ENCODE assay signal across 8 mouse cellular contexts in the genomic region with DNA sequence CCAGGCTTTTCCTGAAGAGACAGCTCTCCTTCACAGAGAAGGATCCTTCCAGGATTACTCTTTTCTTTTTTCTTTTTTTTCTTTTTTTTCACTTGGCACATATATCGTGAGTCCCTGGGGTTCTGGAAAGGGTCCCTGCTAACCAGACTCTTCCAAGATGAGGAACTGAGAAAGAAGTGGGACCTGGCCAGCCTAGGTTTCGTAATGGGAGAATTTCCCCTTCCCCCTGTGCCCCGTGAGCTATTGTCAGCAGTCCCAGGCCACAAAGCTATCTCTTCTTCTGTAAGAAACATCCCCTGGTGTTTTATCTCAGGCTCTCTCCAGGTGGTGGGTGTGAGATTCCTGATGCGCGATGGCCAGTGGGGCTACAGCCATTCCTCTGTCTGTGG. TPM values are rescaled to one million over a fixed set of nuclear protein-coding genes. Genes with fewer than 3 reads are reported as not detected.
A peak's percentile ranks its signal among the peaks of the same experiment; 100 is the strongest.
DNase-seq lines count a peak whose midpoint lies in the region; ATAC-seq lines count a peak whose summit lies in the region.

No protein-coding gene starts in this region.

- H3K4me1 ChIP-seq in kidney, embryonic 14.5 days (ENCODE audit: control insufficient read depth, insufficient read depth, low read length), result peaks cover 13% of the 10 kb centered on the region
- peaks cover 31% of the 10 kb centered on the region for H3K4me1 ChIP-seq in embryonic facial prominence, embryonic 13.5 days
- H3K4me1 ChIP-seq in limb, embryonic 10.5 days, result peaks cover 44% of the 10 kb centered on the region
- peaks cover 8% of the 10 kb centered on the region; the same call in 1 of the 2 replicates for H3K4me1 ChIP-seq in midbrain, embryonic 16.5 days (ENCODE audit: control insufficient read depth, insufficient read depth, low read length)

- no peak overlapping the region for H3K27ac ChIP-seq in kidney, embryonic 14.5 days (ENCODE audit: low read depth, low read length)
- H3K27ac ChIP-seq in embryonic facial prominence, embryonic 13.5 days, result no peak overlapping the region
- peak overlapping the region; percentile 90 for H3K27ac ChIP-seq in limb, embryonic 10.5 days
- H3K27ac ChIP-seq in midbrain, embryonic 16.5 days (ENCODE audit: low read length), result no peak overlapping the region

- no peaks in the 10 kb centered on the region for H3K27me3 ChIP-seq in kidney, embryonic 14.5 days (ENCODE audit: control insufficient read depth, insufficient read depth, low read length)
- no peaks in the 10 kb centered on the region for H3K27me3 ChIP-seq in embryonic facial prominence, embryonic 13.5 days
- no peaks in the 10 kb centered on the region for H3K27me3 ChIP-seq in limb, embryonic 10.5 days (ENCODE audit: low read depth, poor library complexity, severe bottlenecking)
- H3K27me3 ChIP-seq in midbrain, embryonic 16.5 days (ENCODE audit: control insufficient read depth, insufficient read depth, low read depth, low read length), result no peaks in the 10 kb centered on the region

- no peak for DNase-seq in kidney, postnatal 36 days
- no peak for DNase-seq in limb, embryonic 10.5 days (ENCODE audit: low spot score)
- DNase-seq in ovary, postnatal 14 days (ENCODE audit: low spot score), result no peak
- DNase-seq in right cerebral cortex, adult 18-20 months, result no peak
- no peak for DNase-seq in urinary bladder, postnatal 14 days (ENCODE audit: low spot score)

- peak overlapping the region; percentile 64; the same call in 1 of the 2 replicates for H3K9ac ChIP-seq in kidney, embryonic 14.5 days (ENCODE audit: low read depth, low read length)
- peak overlapping the region; percentile 75; the same call in 1 of the 2 replicates for H3K9ac ChIP-seq in embryonic facial prominence, embryonic 13.5 days
- no peak overlapping the region for H3K9ac ChIP-seq in midbrain, embryonic 16.5 days (ENCODE audit: low read depth, low read length)

- no peaks in the 10 kb centered on the region for H3K9me3 ChIP-seq in kidney, embryonic 14.5 days (ENCODE audit: control insufficient read depth, low read length)
- no peaks in the 10 kb centered on the region for H3K9me3 ChIP-seq in embryonic facial prominence, embryonic 13.5 days
- H3K9me3 ChIP-seq in limb, embryonic 10.5 days (replicated peaks), result no peaks in the 10 kb centered on the region
- H3K9me3 ChIP-seq in midbrain, embryonic 16.5 days (replicated peaks; ENCODE audit: control insufficient read depth, low read length, poor library complexity, severe bottlenecking), result no peaks in the 10 kb centered on the region

- H3K4me2 ChIP-seq in kidney, embryonic 14.5 days (replicated peaks; ENCODE audit: low read depth, low read length), result no peak overlapping the region; the same call in 1 of the 2 replicates
- peak overlapping the region; percentile 88 for H3K4me2 ChIP-seq in embryonic facial prominence, embryonic 13.5 days
- peak overlapping the region; percentile 87; the same call in 1 of the 2 replicates for H3K4me2 ChIP-seq in midbrain, embryonic 16.5 days (ENCODE audit: low read length)

- H3K4me3 ChIP-seq in kidney, embryonic 14.5 days (ENCODE audit: low read length), result no peak overlapping the region
- H3K4me3 ChIP-seq in embryonic facial prominence, embryonic 13.5 days, result peak overlapping the region; percentile 63; the same call in 1 of the 2 replicates
- H3K4me3 ChIP-seq in limb, embryonic 10.5 days, result peak overlapping the region; percentile 72; the same call in 1 of the 2 replicates
- no peak overlapping the region for H3K4me3 ChIP-seq in midbrain, embryonic 16.5 days (ENCODE audit: low read depth, low read length)

- ATAC-seq in kidney, embryonic 14.5 days (ENCODE audit: low FRiP score, low TSS enrichment), result no peak
- ATAC-seq in embryonic facial prominence, embryonic 13.5 days (ENCODE audit: insufficient number of reproducible peaks, insufficient read depth, low FRiP score, low TSS enrichment, low read depth), result no peak
- ATAC-seq in midbrain, embryonic 16.5 days, result no peak

- no peaks in the 10 kb centered on the region for H3K36me3 ChIP-seq in kidney, embryonic 14.5 days (ENCODE audit: control insufficient read depth, insufficient read depth, low read length)
- H3K36me3 ChIP-seq in embryonic facial prominence, embryonic 13.5 days, result peaks cover 22% of the 10 kb centered on the region
- peaks cover 21% of the 10 kb centered on the region for H3K36me3 ChIP-seq in limb, embryonic 10.5 days
- H3K36me3 ChIP-seq in midbrain, embryonic 16.5 days (ENCODE audit: control insufficient read depth, insufficient read depth, low read length), result no peaks in the 10 kb centered on the region

- 66% methylated on average over 5 of the region's 5 CpGs for WGBS in kidney, embryonic 14.5 days
- WGBS in embryonic facial prominence, embryonic 13.5 days, result 59% methylated on average over 5 of the region's 5 CpGs
- WGBS in limb, embryonic 10.5 days, result 57% methylated on average over 5 of the region's 5 CpGs
- 53% methylated on average over 5 of the region's 5 CpGs for WGBS in midbrain, embryonic 16.5 days

RNA-seq across cellular contexts. Expression of a gene that starts 0.6 kb away (rescaled TPM):
- polyA plus RNA-seq in kidney, embryonic 14.5 days (2014; fragmentation: Nextera tagmentation; extraction: Ambion mirVana), result 97.0 and 115 TPM in 2 replicates
- polyA plus RNA-seq in embryonic facial prominence, embryonic 13.5 days (2015; fragmentation: Nextera tagmentation; extraction: Ambion mirVana), result 148 and 153 TPM in 2 replicates
- polyA plus RNA-seq in limb, embryonic 10.5 days (2016; fragmentation: Nextera tagmentation; extraction: Ambion mirVana), result 105 and 107 TPM in 2 replicates
- polyA plus RNA-seq in midbrain, embryonic 16.5 days (2015; fragmentation: Nextera tagmentation; extraction: Ambion mirVana), result 54.8 and 63.3 TPM in 2 replicates

RNA-seq across cellular contexts. Expression of a gene that starts 11.1 kb away (rescaled TPM):
- polyA plus RNA-seq in kidney, embryonic 14.5 days (2014; fragmentation: Nextera tagmentation; extraction: Ambion mirVana), result 0.96 and 3.2 TPM in 2 replicates
- polyA plus RNA-seq in embryonic facial prominence, embryonic 13.5 days (2015; fragmentation: Nextera tagmentation; extraction: Ambion mirVana), result 3.1 and 3.3 TPM in 2 replicates
- polyA plus RNA-seq in limb, embryonic 10.5 days (2016; fragmentation: Nextera tagmentation; extraction: Ambion mirVana), result 4.8 and 5.0 TPM in 2 replicates
- 0.43 and 0.48 TPM in 2 replicates for polyA plus RNA-seq in midbrain, embryonic 16.5 days (2015; fragmentation: Nextera tagmentation; extraction: Ambion mirVana)

RNA-seq across cellular contexts. Expression of a gene that starts 23.8 kb away (rescaled TPM):
- polyA plus RNA-seq in kidney, embryonic 14.5 days (2014; fragmentation: Nextera tagmentation; extraction: Ambion mirVana), result 96.8 and 139 TPM in 2 replicates
- polyA plus RNA-seq in embryonic facial prominence, embryonic 13.5 days (2015; fragmentation: Nextera tagmentation; extraction: Ambion mirVana), result 131 and 140 TPM in 2 replicates
- 193 and 217 TPM in 2 replicates for polyA plus RNA-seq in limb, embryonic 10.5 days (2016; fragmentation: Nextera tagmentation; extraction: Ambion mirVana)
- 108 TPM in 2 replicates for polyA plus RNA-seq in midbrain, embryonic 16.5 days (2015; fragmentation: Nextera tagmentation; extraction: Ambion mirVana)

RNA-seq across cellular contexts. Expression of a gene that starts 24.5 kb away (rescaled TPM):
- polyA plus RNA-seq in kidney, embryonic 14.5 days (2014; fragmentation: Nextera tagmentation; extraction: Ambion mirVana), result 829 and 1,167 TPM in 2 replicates
- polyA plus RNA-seq in embryonic facial prominence, embryonic 13.5 days (2015; fragmentation: Nextera tagmentation; extraction: Ambion mirVana), result 779 and 911 TPM in 2 replicates
- polyA plus RNA-seq in limb, embryonic 10.5 days (2016; fragmentation: Nextera tagmentation; extraction: Ambion mirVana), result 527 and 556 TPM in 2 replicates
- polyA plus RNA-seq in midbrain, embryonic 16.5 days (2015; fragmentation: Nextera tagmentation; extraction: Ambion mirVana), result 681 and 687 TPM in 2 replicates

RNA-seq across cellular contexts. Expression of a gene that starts 33.4 kb away (rescaled TPM):
- 104 and 110 TPM in 2 replicates for polyA plus RNA-seq in kidney, embryonic 14.5 days (2014; fragmentation: Nextera tagmentation; extraction: Ambion mirVana)
- 108 TPM in 2 replicates for polyA plus RNA-seq in embryonic facial prominence, embryonic 13.5 days (2015; fragmentation: Nextera tagmentation; extraction: Ambion mirVana)
- 125 and 132 TPM in 2 replicates for polyA plus RNA-seq in limb, embryonic 10.5 days (2016; fragmentation: Nextera tagmentation; extraction: Ambion mirVana)
- polyA plus RNA-seq in midbrain, embryonic 16.5 days (2015; fragmentation: Nextera tagmentation; extraction: Ambion mirVana), result 109 and 110 TPM in 2 replicates

Comparison
In these comparisons a context has a peak if more than half of its experiments do, and no peak if none do; other contexts are left out.
1. H3K4me3 ChIP-seq: peak in embryonic facial prominence, embryonic 13.5 days (single experiment) and limb, embryonic 10.5 days (single experiment); none in kidney, embryonic 14.5 days (single experiment) and midbrain, embryonic 16.5 days (single experiment).